Mouse (Mus musculus): ENCODE measurements around the gene Sphk2. TPM values are rescaled to one million over a fixed set of nuclear protein-coding genes. Genes with fewer than 3 reads are reported as not detected.

Gene Sphk2
- polyA plus RNA-seq, 1 experiment from 2014 or later: 16.7 TPM

- Histone ChIP-seq H3K9me3 (ENCODE audit: control insufficient read depth, low read length) (no peaks in the 10 kb centered on the region), H3K4me3 (replicated peaks; ENCODE audit: low read length) (no peak overlapping the region), H3K27me3 (ENCODE audit: control insufficient read depth, insufficient read depth, low read length) (no peaks in the 10 kb centered on the region), H3K9ac (no peak overlapping the region), H3K4me1 (replicated peaks; ENCODE audit: control insufficient read depth, insufficient read depth, low read length) (no peaks in the 10 kb centered on the region), H3K4me2 (replicated peaks) (no peak overlapping the region), H3K27ac (no peak overlapping the region), H3K36me3 (replicated peaks; ENCODE audit: control insufficient read depth, insufficient read depth) (no peaks in the 10 kb centered on the region)
- 85% methylated on average over 11 of the region's 11 CpGs for WGBS
- DNase-seq (ENCODE audit: low spot score) (no peak), ATAC-seq (ENCODE audit: low FRiP score) (no peak)
Observed at GRCm38 (mm10) chr7:45660746-45661478, 56.9 kb downstream of the Sphk2 start.

Other genes starting within 250 kb of the Sphk2 start
- gene Tulp2, start 236.1 kb downstream of the Sphk2 start, polyA plus RNA-seq (2014; fragmentation: Nextera tagmentation; extraction: Ambion mirVana): 0.13 and 0.35 TPM in 2 replicates
- not detected in 2 replicates for gene Gm45808, start 231.2 kb downstream of the Sphk2 start, polyA plus RNA-seq (2014; fragmentation: Nextera tagmentation; extraction: Ambion mirVana)
- gene Dhdh, start 229.2 kb downstream of the Sphk2 start, polyA plus RNA-seq (2014; fragmentation: Nextera tagmentation; extraction: Ambion mirVana): 2.8 and 3.6 TPM in 2 replicates
- gene Nucb1, start 207.6 kb downstream of the Sphk2 start, polyA plus RNA-seq (2014; fragmentation: Nextera tagmentation; extraction: Ambion mirVana): 121 and 122 TPM in 2 replicates
- 12.9 and 13.0 TPM in 2 replicates for gene Ppp1r15a, start 191.7 kb downstream of the Sphk2 start, polyA plus RNA-seq (2014; fragmentation: Nextera tagmentation; extraction: Ambion mirVana)
- 1.4 and 2.3 TPM in 2 replicates for gene Plekha4, start 191.7 kb downstream of the Sphk2 start, polyA plus RNA-seq (2014; fragmentation: Nextera tagmentation; extraction: Ambion mirVana)
- gene Hsd17b14, start 163.1 kb downstream of the Sphk2 start, polyA plus RNA-seq (2014; fragmentation: Nextera tagmentation; extraction: Ambion mirVana): 0.25 TPM in 1 of 2 replicates, not detected in the other
- 17.4 and 19.0 TPM in 2 replicates for gene Bcat2, start 147.8 kb downstream of the Sphk2 start, polyA plus RNA-seq (2014; fragmentation: Nextera tagmentation; extraction: Ambion mirVana)
- not detected in 2 replicates for gene Fgf21, start 102.5 kb downstream of the Sphk2 start, polyA plus RNA-seq (2014; fragmentation: Nextera tagmentation; extraction: Ambion mirVana)
- not detected in 2 replicates for gene Fut1, start 100.7 kb downstream of the Sphk2 start, polyA plus RNA-seq (2014; fragmentation: Nextera tagmentation; extraction: Ambion mirVana)
- gene Izumo1, start 96.2 kb downstream of the Sphk2 start, polyA plus RNA-seq (2014; fragmentation: Nextera tagmentation; extraction: Ambion mirVana): not detected in 2 replicates
- 17.2 and 18.3 TPM in 2 replicates for gene Rasip1, start 90.5 kb downstream of the Sphk2 start, polyA plus RNA-seq (2014; fragmentation: Nextera tagmentation; extraction: Ambion mirVana)
- 3.0 and 3.1 TPM in 2 replicates for gene Mamstr, start 78.0 kb downstream of the Sphk2 start, polyA plus RNA-seq (2014; fragmentation: Nextera tagmentation; extraction: Ambion mirVana)
- 0.07 and 0.11 TPM in 2 replicates for gene Fut2, start 51.6 kb downstream of the Sphk2 start, polyA plus RNA-seq (2014; fragmentation: Nextera tagmentation; extraction: Ambion mirVana)
- 1.0 and 1.3 TPM in 2 replicates for gene Ntn5, start 34.0 kb downstream of the Sphk2 start, polyA plus RNA-seq (2014; fragmentation: Nextera tagmentation; extraction: Ambion mirVana)
- 0.22 and 0.40 TPM in 2 replicates for gene Sec1, start 23.6 kb downstream of the Sphk2 start, polyA plus RNA-seq (2014; fragmentation: Nextera tagmentation; extraction: Ambion mirVana)
- gene Car11, start 18.2 kb downstream of the Sphk2 start, polyA plus RNA-seq (2014; fragmentation: Nextera tagmentation; extraction: Ambion mirVana): 28.2 and 29.0 TPM in 2 replicates
- 3.5 and 3.9 TPM in 2 replicates for gene Dbp, start 12.9 kb downstream of the Sphk2 start, polyA plus RNA-seq (2014; fragmentation: Nextera tagmentation; extraction: Ambion mirVana)
- 578 and 674 TPM in 2 replicates for gene Rpl18, start 2.5 kb downstream of the Sphk2 start, polyA plus RNA-seq (2014; fragmentation: Nextera tagmentation; extraction: Ambion mirVana)
- gene Fam83e, start 3.2 kb upstream of the Sphk2 start, polyA plus RNA-seq (2014; fragmentation: Nextera tagmentation; extraction: Ambion mirVana): 0.17 TPM in 1 of 2 replicates, not detected in the other
- gene Spaca4, start 7.8 kb upstream of the Sphk2 start, polyA plus RNA-seq (2014; fragmentation: Nextera tagmentation; extraction: Ambion mirVana): not detected in 2 replicates
- 20.9 and 23.6 TPM in 2 replicates for gene Lmtk3, start 65.7 kb upstream of the Sphk2 start, polyA plus RNA-seq (2014; fragmentation: Nextera tagmentation; extraction: Ambion mirVana)
- gene Sult2b1, start 66.7 kb upstream of the Sphk2 start, polyA plus RNA-seq (2014; fragmentation: Nextera tagmentation; extraction: Ambion mirVana): 5.2 and 7.3 TPM in 2 replicates
- gene Cyth2, start 96.6 kb upstream of the Sphk2 start, polyA plus RNA-seq (2014; fragmentation: Nextera tagmentation; extraction: Ambion mirVana): 237 and 242 TPM in 2 replicates
- 1.3 TPM in 2 replicates for gene Kcnj14, start 106.8 kb upstream of the Sphk2 start, polyA plus RNA-seq (2014; fragmentation: Nextera tagmentation; extraction: Ambion mirVana)
- gene Grwd1, start 112.9 kb upstream of the Sphk2 start, polyA plus RNA-seq (2014; fragmentation: Nextera tagmentation; extraction: Ambion mirVana): 37.6 and 42.6 TPM in 2 replicates
- gene Kdelr1, start 154.8 kb upstream of the Sphk2 start, polyA plus RNA-seq (2014; fragmentation: Nextera tagmentation; extraction: Ambion mirVana): 90.3 and 96.6 TPM in 2 replicates
- gene Grin2d, start 160.4 kb upstream of the Sphk2 start, polyA plus RNA-seq (2014; fragmentation: Nextera tagmentation; extraction: Ambion mirVana): 4.3 and 4.4 TPM in 2 replicates
- gene Syngr4, start 178.7 kb upstream of the Sphk2 start, polyA plus RNA-seq (2014; fragmentation: Nextera tagmentation; extraction: Ambion mirVana): 0.39 and 0.40 TPM in 2 replicates
- 4.3 and 5.6 TPM in 2 replicates for gene Tmem143, start 178.9 kb upstream of the Sphk2 start, polyA plus RNA-seq (2014; fragmentation: Nextera tagmentation; extraction: Ambion mirVana)
- gene Emp3, start 203.4 kb upstream of the Sphk2 start, polyA plus RNA-seq (2014; fragmentation: Nextera tagmentation; extraction: Ambion mirVana): 34.1 and 38.8 TPM in 2 replicates
- gene Ccdc114, start 206.1 kb upstream of the Sphk2 start, polyA plus RNA-seq (2014; fragmentation: Nextera tagmentation; extraction: Ambion mirVana): 6.1 and 6.5 TPM in 2 replicates

Data from hindbrain, embryonic 14.5 days (tissue).